1 mouse cellular context compared by ENCODE assay signal in the genomic region with DNA sequence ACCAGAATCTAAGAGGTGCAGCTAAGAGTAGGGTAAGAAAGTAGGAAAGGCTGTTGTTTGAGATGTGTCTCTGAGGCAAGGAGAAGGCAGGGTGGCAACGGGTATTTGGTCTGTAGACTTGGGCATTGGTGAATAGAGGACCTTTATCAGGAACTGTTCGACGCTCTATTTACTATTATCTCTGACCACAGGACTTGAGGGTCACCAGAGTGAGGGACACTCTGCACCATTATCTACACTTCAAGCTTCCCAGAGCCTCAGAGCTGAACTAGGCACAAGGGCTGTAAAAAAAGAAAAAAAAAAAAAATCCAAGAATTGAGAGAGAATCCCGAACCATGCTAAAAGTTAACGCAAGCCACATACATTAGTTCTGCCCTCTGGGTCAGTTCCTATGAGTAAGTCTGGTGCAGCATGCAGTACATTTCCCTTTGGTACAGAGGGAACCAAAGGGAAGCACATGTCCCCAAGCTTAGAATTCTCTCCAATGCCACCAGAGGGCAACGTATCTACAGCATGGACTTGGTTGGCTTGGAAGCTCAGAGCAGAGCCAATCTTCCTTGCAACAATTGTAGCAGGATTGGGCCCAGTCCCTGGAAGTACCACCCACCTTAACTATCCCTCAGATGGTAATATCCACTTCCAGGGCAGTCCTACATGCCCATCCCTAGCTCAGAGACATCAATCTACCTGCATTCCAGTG.
TF ChIP-seq lines count a peak whose summit lies in the region.

No protein-coding gene starts in this region.

TF ChIP-seq in MEL, 35 proteins besides CTCF, POLR2A, EP300 and RAD21:
- TF ChIP-seq SIN3A (IDR thresholded peaks at IDR 0.05; ENCODE audit: low read length) (peak; percentile 60; the same call in 1 of the 2 replicates), POLR2AphosphoS2 (IDR thresholded peaks at IDR 0.05; ENCODE audit: low read length) (no peak), MAX (IDR thresholded peaks at IDR 0.05; ENCODE audit: low read length) (peak; percentile 95), MAZ (IDR thresholded peaks at IDR 0.05; ENCODE audit: low read depth, low read length) (0 out of 2 replicates have a peak, but pooled peaks have one; percentile 23), UBTF (IDR thresholded peaks at IDR 0.05; ENCODE audit: borderline replicate concordance, insufficient read depth, low read depth, low read length) (no peak), ZMIZ1 (IDR thresholded peaks at IDR 0.05; ENCODE audit: low read depth, low read length) (no peak), MXI1 (IDR thresholded peaks at IDR 0.05; ENCODE audit: low read depth, low read length) (peak; percentile 85), ZC3H11A (IDR thresholded peaks at IDR 0.05; ENCODE audit: low read depth, low read length) (peak; percentile 80), RCOR1 (IDR thresholded peaks at IDR 0.05; ENCODE audit: low read depth, low read length) (no peak), NELFE (IDR thresholded peaks at IDR 0.05; ENCODE audit: low read depth, low read length) (no peak), MYC (IDR thresholded peaks at IDR 0.05; ENCODE audit: low read depth, low read length) (peak; percentile 99), TBP (IDR thresholded peaks at IDR 0.05; ENCODE audit: low read depth, low read length) (peak; percentile 75; the same call in 1 of the 2 replicates), ZNF384 (IDR thresholded peaks at IDR 0.05; ENCODE audit: low read depth, low read length) (no peak), SMC3 (IDR thresholded peaks at IDR 0.05; ENCODE audit: low read depth, low read length) (peak; percentile 88), CHD1 (IDR thresholded peaks at IDR 0.05; ENCODE audit: low read depth, low read length) (no peak), USF2 (IDR thresholded peaks at IDR 0.05; ENCODE audit: borderline replicate concordance in 1 of 2, insufficient read depth in 1 of 2, low read depth in 1 of 2, low read length in 2 of 2) (no peak), MYB (IDR thresholded peaks at IDR 0.05; ENCODE audit: low read depth, low read length) (no peak), MEF2A (IDR thresholded peaks at IDR 0.05; ENCODE audit: extremely low read depth, insufficient replicate concordance, low read depth, low read length, poor library complexity, severe bottlenecking) (no peak)
